Mouse (Mus musculus) embryonic facial prominence, embryonic 14.5 days (tissue): ENCODE results near the gene Rad51b. TPM values are rescaled to one million over a fixed set of nuclear protein-coding genes. Genes with fewer than 3 reads are reported as not detected.

ENCODE experiments used
- ATAC-seq: fragments of 200-750 bp; cut with Nextera tagmentation; 2 replicates; pipeline ENCODE4 v1.8.0; 2017; ENCODE audit warnings: low read depth, moderate number of reproducible peaks, moderate TSS enrichment
- DNase-seq: peaks from one replicate; pipeline ENCODE4 v3.0.0-alpha.2; 2015; ENCODE audit warnings: low spot score
- H3K27ac ChIP-seq: fragments of 300-500 bp; sonication (generic); replicated peaks from 2 replicates; pipeline ENCODE4 v1.5.1; 2014; ENCODE audit warnings: low read depth, mild to moderate bottlenecking, low read length, moderate library complexity
- H3K27me3 ChIP-seq: fragments of 300-500 bp; sonication (generic); replicated peaks from 2 replicates; pipeline ENCODE4 v1.6.1; 2014; ENCODE audit warnings: low read length; ENCODE audit not compliant: control insufficient read depth, insufficient read depth
- H3K36me3 ChIP-seq: fragments of 300-500 bp; sonication (generic); 2 replicates; pipeline ENCODE4 v1.6.1; 2014; ENCODE audit warnings: low read length, mixed read lengths; ENCODE audit not compliant: control insufficient read depth, insufficient read depth
- H3K4me1 ChIP-seq: fragments of 300-500 bp; sonication (generic); 2 replicates; pipeline ENCODE4 v1.6.1; 2014; ENCODE audit warnings: antibody characterized with exemption, low read length; ENCODE audit not compliant: control insufficient read depth, insufficient read depth
- H3K4me2 ChIP-seq: fragments of 300-500 bp; sonication (generic); 2 replicates; pipeline ENCODE4 v1.6.1; 2014; ENCODE audit warnings: low read depth, mild to moderate bottlenecking, low read length, moderate library complexity, mixed read lengths
- H3K4me3 ChIP-seq: fragments of 300-500 bp; sonication (generic); 2 replicates; pipeline ENCODE4 v1.5.1; 2014; ENCODE audit warnings: low read depth, mild to moderate bottlenecking, low read length
- H3K9ac ChIP-seq: fragments of 300-500 bp; sonication (generic); 2 replicates; pipeline ENCODE4 v1.6.1; 2014; ENCODE audit warnings: low read depth, mild to moderate bottlenecking, low read length, moderate library complexity, mixed read lengths
- H3K9me3 ChIP-seq: fragments of 300-500 bp; sonication (generic); 2 replicates; pipeline ENCODE4 v1.6.1; 2016; ENCODE audit warnings: low read length; ENCODE audit not compliant: control insufficient read depth
- WGBS: fragments of 180-500 bp; shearing (Covaris S2); extraction: QIAGEN DNeasy Blood & Tissue Kit; methylation state at CpG from one replicate; pipeline ENCODE4 v1.1.7; 2014; 5-methylcytosine and 5-hydroxymethylcytosine counted together
- polyA plus RNA-seq: library from polyadenylated mRNA; unstranded; fragments of >200 nt; fragmentation: Nextera tagmentation; extraction: Ambion mirVana; gene quantifications from 2 replicates; pipeline ENCODE4 v1.2.1, GENCODE M21; 2014

Rad51b gene
- polyA plus RNA-seq, 1 experiment from 2014 or later, result 5.1 TPM

DNA sequence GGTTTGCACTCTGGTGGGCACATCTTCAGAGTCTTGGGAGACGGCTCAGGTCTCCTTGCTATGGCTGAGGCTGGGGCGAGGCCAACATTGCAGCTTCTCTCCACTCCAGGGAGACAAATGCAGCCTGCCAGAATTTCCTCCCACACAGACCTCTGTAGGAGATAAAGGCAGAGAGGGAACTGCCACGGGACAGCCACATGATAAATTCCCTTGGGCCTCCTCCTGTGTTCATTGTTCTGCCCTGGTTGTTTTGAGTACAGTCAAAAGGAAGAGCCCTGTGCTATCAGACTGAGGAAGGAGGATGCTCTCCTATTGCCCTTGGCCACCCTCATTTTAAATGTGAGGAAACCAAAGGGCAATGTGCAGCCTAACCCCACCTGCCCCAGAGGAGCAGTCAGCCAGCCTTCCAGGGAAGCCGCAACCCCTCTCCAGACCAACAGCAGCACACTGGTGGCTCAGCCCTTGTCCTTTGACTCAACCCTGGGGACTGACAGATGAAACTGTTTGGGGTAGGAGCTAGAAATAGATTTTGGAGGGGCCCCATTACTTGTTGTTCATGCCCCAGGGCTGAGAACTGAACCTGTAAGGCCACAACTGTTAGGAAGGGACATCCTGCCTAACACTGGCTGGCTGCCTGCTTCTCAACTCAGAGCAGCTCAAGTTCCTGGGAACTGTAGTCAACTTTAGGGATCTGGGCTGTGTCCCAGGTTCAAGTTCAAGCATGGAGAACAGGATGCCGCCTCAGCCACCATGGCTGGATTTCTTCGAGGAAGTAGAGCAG is 541.3 kb downstream of the Rad51b start:
- 59% methylated on average over 6 of the region's 6 CpGs for WGBS
- Histone ChIP-seq H3K9me3 (no peaks in the 10 kb centered on the region), H3K27ac (peak overlapping the region; percentile 53), H3K4me3 (no peak overlapping the region), H3K9ac (no peak overlapping the region), H3K36me3 (no peaks in the 10 kb centered on the region), H3K27me3 (no peaks in the 10 kb centered on the region), H3K4me2 (no peak overlapping the region), H3K4me1 (peaks cover 55% of the 10 kb centered on the region)
- DNase-seq, result peak; percentile 77
- ATAC-seq, result no peak

DNA sequence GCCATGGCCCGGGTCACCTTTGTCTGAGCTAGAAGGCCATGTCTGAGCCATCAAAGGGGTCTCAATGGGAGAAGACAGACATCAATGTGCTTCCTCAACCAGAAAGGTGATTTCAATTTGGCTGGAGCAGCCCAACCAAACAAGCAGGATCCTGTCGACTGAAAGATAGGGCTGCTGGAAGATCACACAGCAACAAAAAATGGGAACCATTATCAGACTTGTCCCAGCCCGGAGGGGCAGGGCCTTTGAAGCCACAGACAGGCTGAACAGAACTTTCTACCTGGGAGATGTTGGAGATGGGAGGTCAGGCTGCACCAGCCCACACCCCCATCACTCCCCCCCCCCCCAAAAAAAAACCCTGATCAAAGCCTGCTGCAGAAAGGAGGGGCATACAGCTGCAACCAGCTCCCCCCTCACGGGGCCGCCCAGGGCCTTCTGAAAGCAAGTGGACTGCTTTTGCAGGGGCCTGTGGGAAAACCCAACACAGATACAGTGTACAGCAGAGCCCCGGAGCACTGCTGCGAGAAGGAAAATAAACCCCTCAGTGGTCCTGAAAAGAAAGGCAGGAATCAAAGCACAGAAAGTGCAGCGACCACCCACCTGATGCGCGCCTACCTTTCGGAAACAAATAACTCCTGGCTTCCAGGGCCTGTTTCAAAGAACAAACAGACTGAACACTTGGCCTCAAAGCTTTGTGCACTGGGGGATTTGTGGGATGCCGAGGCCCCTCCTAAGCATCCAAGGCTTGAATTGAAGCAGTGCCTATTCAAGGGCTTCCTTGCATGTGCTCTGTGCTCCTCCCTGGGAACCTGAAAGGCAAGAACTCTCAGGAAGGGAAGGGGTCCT is 542.2 kb downstream of the Rad51b start:
- no peaks in the 10 kb centered on the region for H3K9me3 ChIP-seq
- no peak overlapping the region for H3K4me3 ChIP-seq
- H3K9ac ChIP-seq, result no peak overlapping the region
- H3K4me1 ChIP-seq, result peaks cover 64% of the 10 kb centered on the region
- peak; percentile 64 for DNase-seq
- WGBS, result 34% methylated on average over 12 of the region's 12 CpGs
- no peaks in the 10 kb centered on the region for H3K27me3 ChIP-seq
- ATAC-seq, result no peak
- no peak overlapping the region for H3K4me2 ChIP-seq
- H3K27ac ChIP-seq, result peak overlapping the region; percentile 53
- H3K36me3 ChIP-seq, result no peaks in the 10 kb centered on the region

DNA sequence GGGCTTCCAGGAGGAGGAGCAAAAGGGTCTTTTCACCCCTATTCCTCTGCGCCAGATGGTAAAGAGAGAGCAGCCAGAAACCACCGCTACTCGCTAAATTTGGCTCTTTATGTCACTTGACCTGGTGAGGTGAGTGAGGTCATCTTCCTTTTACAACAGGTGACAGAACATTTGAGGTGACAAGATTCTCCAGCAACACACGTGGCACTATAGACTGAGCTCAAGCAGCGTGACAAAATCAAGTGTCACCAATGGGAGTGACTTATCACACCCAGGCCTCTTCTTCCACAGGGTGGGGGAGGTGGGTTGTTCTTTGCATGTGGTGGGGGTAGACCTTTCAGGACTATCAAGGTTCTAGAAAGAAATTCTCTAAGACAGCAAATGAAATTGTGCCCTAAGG is 543.4 kb downstream of the Rad51b start:
- DNase-seq (no peak), ATAC-seq (no peak)
- peak overlapping the region; percentile 23 for H3K27ac ChIP-seq
- H3K36me3 ChIP-seq, result no peaks in the 10 kb centered on the region
- H3K9me3 ChIP-seq, result no peaks in the 10 kb centered on the region
- no peak overlapping the region for H3K9ac ChIP-seq
- peaks cover 74% of the 10 kb centered on the region for H3K4me1 ChIP-seq
- no peak overlapping the region for H3K4me2 ChIP-seq
- WGBS, result 61% methylated on average over 5 of the region's 5 CpGs
- H3K4me3 ChIP-seq, result no peak overlapping the region
- no peaks in the 10 kb centered on the region for H3K27me3 ChIP-seq

DNA sequence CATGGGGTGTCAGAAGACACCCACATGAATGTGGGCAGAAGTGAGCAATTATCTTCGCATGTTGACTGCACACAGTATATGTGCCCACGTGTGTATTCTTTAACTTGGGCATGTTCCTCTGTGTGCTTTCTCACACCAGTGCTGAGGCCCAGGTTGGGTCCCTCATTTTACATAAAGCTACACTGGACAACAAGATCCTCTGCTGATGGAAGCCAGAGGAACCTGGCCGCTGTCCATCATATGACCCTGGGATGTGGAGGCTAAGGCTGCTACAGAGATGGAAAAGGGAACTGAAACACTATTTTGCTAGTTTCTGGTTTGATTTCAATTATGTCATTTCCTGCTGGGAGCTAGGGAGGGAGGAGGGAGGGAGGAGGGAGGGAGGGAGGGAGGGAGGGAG is 544.2 kb downstream of the Rad51b start:
- peak overlapping the region; percentile 23 for H3K27ac ChIP-seq
- no peaks in the 10 kb centered on the region for H3K36me3 ChIP-seq
- 71% methylated on average over 3 of the region's 3 CpGs for WGBS
- H3K9me3 ChIP-seq, result no peaks in the 10 kb centered on the region
- no peak overlapping the region for H3K9ac ChIP-seq
- peaks cover 80% of the 10 kb centered on the region for H3K4me1 ChIP-seq
- ATAC-seq, result no peak
- H3K4me2 ChIP-seq, result no peak overlapping the region
- H3K4me3 ChIP-seq, result no peak overlapping the region
- no peaks in the 10 kb centered on the region for H3K27me3 ChIP-seq
- peak; percentile 32 for DNase-seq

DNA sequence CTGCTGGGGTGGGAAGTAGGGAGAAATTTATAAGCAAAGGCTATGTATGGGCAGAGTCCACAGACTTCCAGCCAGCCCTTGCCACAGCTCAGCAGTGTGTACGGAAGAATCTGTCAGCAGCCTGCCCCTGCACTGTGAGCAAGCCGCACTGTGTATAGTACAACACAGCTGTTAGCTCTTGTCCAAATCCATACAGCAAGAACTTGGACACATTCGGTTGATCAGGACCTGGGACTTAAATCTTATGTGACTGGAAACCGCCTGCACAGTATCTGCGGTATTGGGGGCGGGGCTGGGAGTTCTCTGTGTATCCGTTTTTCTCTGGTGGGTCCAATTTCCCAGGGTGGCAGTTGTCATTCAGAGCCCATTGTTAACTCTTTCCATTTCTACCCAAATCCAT is 545.2 kb downstream of the Rad51b start:
- peak; percentile 73 for ATAC-seq
- peak; percentile 93 for DNase-seq
- peak overlapping the region; percentile 90 for H3K27ac ChIP-seq
- no peak overlapping the region for H3K4me3 ChIP-seq
- no peaks in the 10 kb centered on the region for H3K9me3 ChIP-seq
- H3K36me3 ChIP-seq, result no peaks in the 10 kb centered on the region
- H3K4me2 ChIP-seq, result peak overlapping the region; percentile 25; the same call in 1 of the 2 replicates
- H3K27me3 ChIP-seq, result no peaks in the 10 kb centered on the region
- H3K4me1 ChIP-seq, result peaks cover 90% of the 10 kb centered on the region
- no peak overlapping the region for H3K9ac ChIP-seq
- 9% methylated on average over 7 of the region's 7 CpGs for WGBS

DNA sequence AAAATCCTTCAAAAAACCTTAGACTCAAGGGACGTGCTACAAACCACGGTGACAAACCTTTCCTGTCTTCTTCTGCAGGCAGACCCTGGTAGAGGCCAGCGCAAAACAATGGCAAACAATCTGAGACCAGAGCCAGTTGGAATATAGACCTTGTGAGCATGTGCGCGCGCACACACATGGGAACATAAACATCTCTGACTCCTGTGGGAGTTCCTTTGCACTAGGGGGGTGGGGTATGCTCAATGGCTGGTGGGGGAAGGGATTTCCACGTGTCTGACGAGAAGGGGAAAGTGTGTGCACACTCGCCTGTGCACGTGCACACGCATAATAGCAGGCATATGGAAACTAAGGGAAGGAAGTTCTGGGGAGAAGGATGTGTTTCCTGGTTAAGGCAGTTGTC is 545.9 kb downstream of the Rad51b start:
- Histone ChIP-seq H3K4me3 (no peak overlapping the region), H3K36me3 (no peaks in the 10 kb centered on the region), H3K9me3 (no peaks in the 10 kb centered on the region), H3K4me1 (peaks cover 93% of the 10 kb centered on the region), H3K27me3 (no peaks in the 10 kb centered on the region), H3K27ac (peak overlapping the region; percentile 90), H3K4me2 (no peak overlapping the region), H3K9ac (no peak overlapping the region)
- no peak for ATAC-seq
- peak; percentile 63 for DNase-seq
- WGBS, result 44% methylated on average over 11 of the region's 11 CpGs

DNA sequence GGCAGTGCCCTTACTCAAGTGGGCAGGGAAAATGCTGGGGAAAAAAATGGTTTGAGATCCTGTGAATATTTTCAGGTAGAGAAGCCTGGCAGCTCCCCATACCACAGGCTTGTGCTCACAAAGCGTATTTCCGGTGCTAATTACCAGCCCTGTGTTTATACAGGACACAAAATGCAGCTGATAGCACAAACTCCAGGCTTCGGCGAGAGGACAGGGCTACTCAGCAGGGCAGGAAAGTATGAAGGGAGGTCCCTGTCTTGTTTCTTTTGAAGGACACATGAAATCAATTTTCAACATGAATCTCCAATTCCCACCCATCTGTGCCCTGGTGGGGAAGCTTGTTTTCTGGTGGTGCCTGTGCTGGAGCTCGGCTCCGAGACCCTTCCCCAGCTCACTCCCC is 546.4 kb downstream of the Rad51b start:
- 23% methylated on average over 6 of the region's 6 CpGs for WGBS
- DNase-seq (peak; percentile 68), ATAC-seq (no peak)
- Histone ChIP-seq H3K4me1 (peaks cover 93% of the 10 kb centered on the region), H3K4me2 (0 out of 2 replicates have a peak overlapping the region, but pooled peaks have one; percentile 13), H3K27me3 (no peaks in the 10 kb centered on the region), H3K4me3 (no peak overlapping the region), H3K27ac (peak overlapping the region; percentile 90), H3K9me3 (no peaks in the 10 kb centered on the region), H3K9ac (peak overlapping the region; percentile 4; the same call in 1 of the 2 replicates), H3K36me3 (no peaks in the 10 kb centered on the region)

DNA sequence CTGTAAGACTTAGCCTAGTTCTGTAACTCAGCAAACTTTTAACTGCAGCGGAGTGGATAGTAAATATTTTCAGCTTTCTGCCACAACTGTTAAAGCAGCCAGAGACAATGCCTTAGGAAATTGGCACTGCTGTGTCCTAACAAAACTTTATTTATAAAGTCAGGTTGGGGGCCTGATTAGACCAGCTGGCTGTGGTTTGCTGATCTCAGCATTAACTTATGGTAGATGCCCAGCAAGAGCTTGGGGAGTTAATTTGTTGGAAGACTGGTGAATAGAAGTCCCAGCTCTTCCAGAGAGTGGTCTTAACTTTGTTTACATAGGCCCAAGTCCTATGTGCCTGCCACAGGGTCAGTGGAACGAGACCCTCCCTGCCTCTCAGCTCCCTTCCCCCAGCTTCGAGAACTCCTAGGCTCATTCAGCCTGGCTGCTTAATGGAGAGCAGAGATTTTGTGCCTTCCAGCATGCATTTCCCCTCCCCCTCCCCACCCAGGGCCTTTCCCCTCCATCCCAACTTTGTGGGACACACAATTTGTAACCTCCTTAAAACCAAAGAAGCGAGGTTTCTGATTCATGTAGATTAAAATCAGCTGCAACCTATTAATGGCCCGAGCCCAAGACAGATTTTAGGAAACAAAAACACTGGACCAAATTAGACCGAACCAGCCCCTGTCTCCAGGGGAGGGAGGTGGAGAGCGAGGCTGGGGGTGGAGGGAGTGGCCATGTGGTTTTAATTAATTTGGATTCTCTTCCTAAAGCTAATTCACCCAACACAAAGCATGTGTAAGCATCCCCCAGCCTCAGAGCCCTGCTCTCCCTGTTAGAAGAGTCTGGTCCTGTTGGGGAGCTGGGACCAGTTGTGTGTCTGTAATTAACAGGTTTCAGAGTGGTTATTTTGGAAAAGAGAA is 549.4 kb downstream of the Rad51b start:
- H3K36me3 ChIP-seq, result no peaks in the 10 kb centered on the region
- peak; percentile 94 for DNase-seq
- H3K4me2 ChIP-seq, result no peak overlapping the region
- no peak overlapping the region for H3K9ac ChIP-seq
- H3K27ac ChIP-seq, result peak overlapping the region; percentile 80
- peak; percentile 64 for ATAC-seq
- no peak overlapping the region for H3K4me3 ChIP-seq
- H3K9me3 ChIP-seq, result no peaks in the 10 kb centered on the region
- H3K4me1 ChIP-seq, result peaks cover 86% of the 10 kb centered on the region
- 21% methylated on average over 7 of the region's 7 CpGs for WGBS
- H3K27me3 ChIP-seq, result no peaks in the 10 kb centered on the region
